Mouse (Mus musculus) hindbrain, postnatal 0 days (tissue): ENCODE data around the gene Smpd2. TPM values are rescaled to one million over a fixed set of nuclear protein-coding genes. Genes with fewer than 3 reads are reported as not detected.
A peak's percentile ranks its signal among the peaks of the same experiment; 100 is the strongest.

Experiments used
- ATAC-seq: fragments of 200-750 bp; cut with Nextera tagmentation; 2 replicates; pipeline ENCODE4 v1.8.0; 2017; ENCODE audit warnings: mild to moderate bottlenecking, moderate TSS enrichment, moderate library complexity
- DNase-seq: peaks from one replicate; pipeline ENCODE4 v3.0.0-alpha.2; 2015; ENCODE audit warnings: low spot score
- H3K27ac ChIP-seq: fragments of 300-500 bp; sonication (generic); 2 replicates; pipeline ENCODE4 v1.5.1; 2014; ENCODE audit warnings: mild to moderate bottlenecking
- H3K27me3 ChIP-seq: fragments of 300-500 bp; sonication (generic); 2 replicates; pipeline ENCODE4 v1.6.1; 2014; ENCODE audit warnings: low read length, mixed read lengths; ENCODE audit not compliant: insufficient read depth
- H3K36me3 ChIP-seq: fragments of 300-500 bp; sonication (generic); 2 replicates; pipeline ENCODE4 v1.6.1; 2014; ENCODE audit warnings: low read length, mixed read lengths; ENCODE audit not compliant: insufficient read depth
- H3K4me1 ChIP-seq: fragments of 300-500 bp; sonication (generic); 2 replicates; pipeline ENCODE4 v1.6.1; 2014; ENCODE audit warnings: antibody characterized with exemption, low read length, mixed read lengths; ENCODE audit not compliant: insufficient read depth
- H3K4me2 ChIP-seq: fragments of 300-500 bp; sonication (generic); 2 replicates; pipeline ENCODE4 v1.6.1; 2014; ENCODE audit warnings: low read depth, mild to moderate bottlenecking, low read length, moderate library complexity, mixed read lengths
- H3K4me3 ChIP-seq: fragments of 300-500 bp; sonication (generic); 2 replicates; pipeline ENCODE4 v1.5.1; 2014; ENCODE audit warnings: low read length
- H3K9ac ChIP-seq: fragments of 300-500 bp; sonication (generic); replicated peaks from 2 replicates; pipeline ENCODE4 v1.6.1; 2014; ENCODE audit warnings: mild to moderate bottlenecking, low read length, moderate library complexity, mixed read lengths
- H3K9me3 ChIP-seq: fragments of 300-500 bp; sonication (generic); 2 replicates; pipeline ENCODE4 v1.6.1; 2016; ENCODE audit warnings: low read length, mixed read lengths
- CTCF ChIP-seq: IDR thresholded peaks from 2 replicates; pipeline ENCODE4 v1.5.1; 2016; ENCODE audit warnings: antibody characterized with exemption, control low read depth, low read depth
- WGBS: fragments of 180-500 bp; shearing (Covaris S2); extraction: QIAGEN DNeasy Blood & Tissue Kit; methylation state at CpG from one replicate; pipeline ENCODE4 v1.1.7; 2014; 5-methylcytosine and 5-hydroxymethylcytosine counted together
- polyA plus RNA-seq: library from polyadenylated mRNA; unstranded; fragments of >200 nt; fragmentation: Nextera tagmentation; extraction: Ambion mirVana; gene quantifications from 2 replicates; pipeline ENCODE4 v1.2.1, GENCODE M21; 2015
- total RNA-seq: library from RNA; depleted of rRNA; stranded (reverse); fragments of >200 nt; gene quantifications from 2 replicates; pipeline ENCODE4 v1.2.3, GENCODE M21; 2014; rRNA removed

The Smpd2 gene
- total and polyA plus RNA-seq, 2 experiments from 2014 or later = 48.0 to 50.5 TPM

DNA sequence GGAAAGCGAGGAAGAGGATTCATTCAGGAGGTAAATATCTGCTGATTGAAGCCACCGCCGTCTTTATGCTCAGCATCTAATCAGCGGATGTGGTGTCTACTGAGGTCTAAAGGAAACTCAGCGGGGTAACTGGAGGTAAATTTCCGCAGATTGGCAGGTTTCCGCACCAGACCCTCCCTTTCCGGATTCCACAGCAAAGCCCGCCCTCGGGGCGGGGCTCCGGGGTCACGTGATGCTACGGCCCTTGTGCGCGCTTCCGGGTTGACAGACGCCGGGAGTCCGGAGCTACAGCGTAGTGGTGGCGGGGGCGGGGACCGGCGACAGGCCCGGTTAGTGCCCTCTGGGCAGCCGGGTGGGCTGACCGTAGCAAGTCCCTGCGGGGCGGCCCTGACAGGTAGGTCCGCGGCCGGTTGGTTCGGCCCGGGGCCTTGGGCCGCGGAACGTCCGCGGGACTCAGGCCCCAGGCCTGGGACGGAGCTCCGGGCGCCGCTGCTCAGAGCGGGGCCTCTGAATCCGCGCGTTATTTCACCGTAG lies 40.0 kb downstream of the Smpd2 start, which contains the start of gene Zbtb24:
TSS of gene Zbtb24 (plus strand) at position 247 of the 534 bp plus-strand sequence.
- H3K9ac ChIP-seq = peak within 1 kb of the TSS; percentile 84
- DNase-seq = peak; percentile 98
- 2% methylated on average over 49 of the region's 49 CpGs for WGBS
- H3K4me1 ChIP-seq = peaks cover 8% of the 10 kb centered on the region
- H3K4me2 ChIP-seq = peak within 1 kb of the TSS; percentile 76
- H3K4me3 ChIP-seq = peak within 1 kb of the TSS; percentile 95
- no peaks in the 10 kb centered on the region for H3K27me3 ChIP-seq
- no peak for TF ChIP-seq CTCF
- peaks cover 4% of the 10 kb centered on the region; the same call in 1 of the 2 replicates for H3K36me3 ChIP-seq
- peak within 1 kb of the TSS; percentile 83 for H3K27ac ChIP-seq
- ATAC-seq = peak; percentile 98
- no peaks in the 10 kb centered on the region for H3K9me3 ChIP-seq

GRCm38 (mm10) chr10:41449684-41450083 lies 40.5 kb downstream of the Smpd2 start:
- no peaks in the 10 kb centered on the region; the same call in 1 of the 2 replicates for H3K36me3 ChIP-seq
- peak overlapping the region; percentile 83 for H3K27ac ChIP-seq
- DNase-seq (peak; percentile 61), ATAC-seq (peak; percentile 73)
- H3K9me3 ChIP-seq = no peaks in the 10 kb centered on the region
- H3K4me1 ChIP-seq = peaks cover 8% of the 10 kb centered on the region
- H3K4me2 ChIP-seq = peak overlapping the region; percentile 76
- TF ChIP-seq CTCF = no peak
- WGBS = 9% methylated on average over 14 of the region's 14 CpGs
- no peaks in the 10 kb centered on the region for H3K27me3 ChIP-seq
- peak overlapping the region; percentile 95 for H3K4me3 ChIP-seq
- peak overlapping the region; percentile 84 for H3K9ac ChIP-seq

- 82% methylated on average over 1 of the region's 1 CpGs for WGBS
- no peak for ATAC-seq
Measured at GRCm38 (mm10) chr10:41448216-41448615, 42.0 kb downstream of the Smpd2 start.

More at GRCm38 (mm10) chr10:41448216-41448615, 42.0 kb downstream of the Smpd2 start:
- no peak for DNase-seq
- H3K9ac ChIP-seq = no peak overlapping the region
- no peak overlapping the region for H3K4me2 ChIP-seq
- no peaks in the 10 kb centered on the region for H3K27me3 ChIP-seq
- H3K4me3 ChIP-seq = no peak overlapping the region
- TF ChIP-seq CTCF = no peak
- no peaks in the 10 kb centered on the region for H3K9me3 ChIP-seq
- H3K27ac ChIP-seq = no peak overlapping the region
- peaks cover 8% of the 10 kb centered on the region for H3K4me1 ChIP-seq
- H3K36me3 ChIP-seq = no peaks in the 10 kb centered on the region

Other genes with a start within 250 kb of the Smpd2 start
- gene Fig4, start 187.1 kb downstream of the Smpd2 start, total RNA-seq = 29.7 and 30.4 TPM in 2 replicates
- 29.9 and 32.6 TPM in 2 replicates for gene Fig4, start 187.1 kb downstream of the Smpd2 start, polyA plus RNA-seq
- 0.18 and 0.21 TPM in 2 replicates for gene Ak9, start 186.4 kb downstream of the Smpd2 start, total RNA-seq
- 0.25 and 0.39 TPM in 2 replicates for gene Ak9, start 186.4 kb downstream of the Smpd2 start, polyA plus RNA-seq
- 19.8 and 21.0 TPM in 2 replicates for gene Zbtb24, start 40.0 kb downstream of the Smpd2 start, total RNA-seq
- gene Zbtb24, start 40.0 kb downstream of the Smpd2 start, polyA plus RNA-seq = 14.3 and 16.6 TPM in 2 replicates
- gene Mical1, start 14.1 kb downstream of the Smpd2 start, total RNA-seq = 27.9 and 53.5 TPM in 2 replicates
- gene Mical1, start 14.1 kb downstream of the Smpd2 start, polyA plus RNA-seq = 22.2 and 23.6 TPM in 2 replicates
- 1.8 and 3.7 TPM in 2 replicates for gene Ppil6, start 70 bp upstream of the Smpd2 start, total RNA-seq
- 6.5 and 7.7 TPM in 2 replicates for gene Ppil6, start 70 bp upstream of the Smpd2 start, polyA plus RNA-seq
- gene Cd164, start 29.0 kb upstream of the Smpd2 start, total RNA-seq = 31.3 and 35.7 TPM in 2 replicates
- 61.8 and 61.9 TPM in 2 replicates for gene Cd164, start 29.0 kb upstream of the Smpd2 start, polyA plus RNA-seq
- 1.9 and 3.3 TPM in 2 replicates for gene Ccdc162, start 226.3 kb upstream of the Smpd2 start, total RNA-seq
- 1.9 and 2.1 TPM in 2 replicates for gene Ccdc162, start 226.3 kb upstream of the Smpd2 start, polyA plus RNA-seq